Mouse (Mus musculus) MEL (cell line): ENCODE results near the gene Cadps.

Experiments used
- CHD2 ChIP-seq: IDR thresholded peaks from 2 replicates; pipeline ENCODE4 v1.6.1; 2011; ENCODE audit warnings: low read length, improper control_type of control experiment
- CTCF ChIP-seq, 3 experiments: IDR thresholded peaks in 2 of 3; conservative IDR thresholded peaks in 1 of 3; 2 replicates each; pipeline ENCODE4 v1.5.1; 2011 to 2012; ENCODE audit warnings: low read length in 3 of 3, low read depth in 2 of 3, mild to moderate bottlenecking in 2 of 3, improper control_type of control experiment in 1 of 3, inconsistent platforms in 1 of 3, mixed read lengths in 1 of 3, moderate library complexity in 1 of 3; ENCODE audit not compliant: control insufficient read depth in 1 of 3, insufficient read depth in 1 of 3, poor library complexity in 1 of 3, severe bottlenecking in 1 of 3
- E2F4 ChIP-seq: IDR thresholded peaks from 2 replicates; pipeline ENCODE4 v1.6.1; 2011; ENCODE audit warnings: low read depth, low read length, improper control_type of control experiment, borderline replicate concordance
- EP300 ChIP-seq, 2 experiments: IDR thresholded peaks; 2 replicates each; pipeline ENCODE4 v1.6.1; 2011; ENCODE audit warnings: improper control_type of control experiment in 2 of 2, low read length in 2 of 2, low read depth in 1 of 2, mild to moderate bottlenecking in 1 of 2
- JUND ChIP-seq: IDR thresholded peaks from 2 replicates; pipeline ENCODE4 v1.6.1; 2011; ENCODE audit warnings: low read depth, mild to moderate bottlenecking, improper control_type of control experiment, low read length
- MAFK ChIP-seq: IDR thresholded peaks from 2 replicates; pipeline ENCODE4 v1.6.1; 2011; ENCODE audit warnings: low read depth, mild to moderate bottlenecking, low read length, improper control_type of control experiment, borderline replicate concordance
- MEF2A ChIP-seq: IDR thresholded peaks from 2 replicates; pipeline ENCODE4 v1.6.1; 2014; ENCODE audit warnings: low read depth, mild to moderate bottlenecking, inconsistent platforms, low read length, improper control_type of control experiment; ENCODE audit not compliant: poor library complexity, insufficient replicate concordance, severe bottlenecking; ENCODE audit errors: extremely low read depth
- MYC ChIP-seq: IDR thresholded peaks from 2 replicates; pipeline ENCODE4 v1.6.1; 2011; ENCODE audit warnings: low read depth, mild to moderate bottlenecking, low read length, improper control_type of control experiment, moderate library complexity
- NRF1 ChIP-seq: IDR thresholded peaks from 2 replicates; pipeline ENCODE4 v1.6.1; 2014; ENCODE audit warnings: low read depth, mild to moderate bottlenecking, inconsistent platforms, low read length, improper control_type of control experiment, moderate library complexity; ENCODE audit not compliant: poor library complexity, insufficient read depth, severe bottlenecking
- POLR2A ChIP-seq, 2 experiments: IDR thresholded peaks; 2 replicates each; pipeline ENCODE4 v1.6.1; 2011 to 2012; ENCODE audit warnings: low read length in 2 of 2, mild to moderate bottlenecking in 2 of 2, control low read depth in 1 of 2, improper control_type of control experiment in 1 of 2, low read depth in 1 of 2, moderate library complexity in 1 of 2; ENCODE audit not compliant: control insufficient read depth in 1 of 2, insufficient read depth in 1 of 2, poor library complexity in 1 of 2

GRCm38 (mm10) chr14:12554486-12554885, 268.4 kb downstream of the Cadps start:
- TF ChIP-seq CTCF (IDR thresholded peaks at IDR 0.05 in 2 of 3, conservative IDR thresholded peaks at IDR 0.05 in 1 of 3; ENCODE audit: control insufficient read depth in 1 of 3, insufficient read depth in 1 of 3, low read depth in 2 of 3, low read length in 3 of 3, poor library complexity in 1 of 3, severe bottlenecking in 1 of 3) (no peak), POLR2A (IDR thresholded peaks at IDR 0.05; ENCODE audit: control insufficient read depth in 1 of 2, insufficient read depth in 1 of 2, low read depth in 1 of 2, low read length in 2 of 2, poor library complexity in 1 of 2) (no peak), JUND (no peak), NRF1 (no peak), MAFK (no peak), CHD2 (no peak), EP300 (IDR thresholded peaks at IDR 0.05; ENCODE audit: low read depth in 1 of 2, low read length in 2 of 2) (no peak), E2F4 (no peak), MYC (no peak), MEF2A (no peak)
